Mouse (Mus musculus): Measurements from ENCODE around the gene Prex1. TPM values are rescaled to one million over a fixed set of nuclear protein-coding genes. Genes with fewer than 3 reads are reported as not detected.
A peak's percentile ranks its signal among the peaks of the same experiment; 100 is the strongest.
"Not testable (repeated sequence)": the region's sequence is repeated elsewhere in the genome, so short reads cannot be mapped to it uniquely, and the experiment has no call there.

Gene Prex1
- total and polyA plus RNA-seq, 3 experiments: 5.5 to 19.5 (median 18.5) TPM

- no peak for TF ChIP-seq MEF2A (IDR thresholded peaks at IDR 0.05; ENCODE audit: borderline replicate concordance, low read depth, low read length)
- no peak for TF ChIP-seq JUN (IDR thresholded peaks at IDR 0.05; ENCODE audit: insufficient read depth, low read depth, low read length)
- TF ChIP-seq CTCF (conservative IDR thresholded peaks at IDR 0.05 in 1 of 2, IDR thresholded peaks at IDR 0.05 in 1 of 2; ENCODE audit: low read depth in 2 of 2, low read length in 2 of 2): no peak
- peak; percentile 97 for TF ChIP-seq TBP (conservative IDR thresholded peaks at IDR 0.05; ENCODE audit: low read depth, low read length)
- TF ChIP-seq USF1 (IDR thresholded peaks at IDR 0.05; ENCODE audit: low read depth, low read length): no peak
- no peak for TF ChIP-seq RCOR1 (conservative IDR thresholded peaks at IDR 0.05; ENCODE audit: low read depth, low read length)
- no peak for TF ChIP-seq SIN3A (IDR thresholded peaks at IDR 0.05; ENCODE audit: low read length)
- TF ChIP-seq HCFC1 (IDR thresholded peaks at IDR 0.05; ENCODE audit: low read depth, low read length): no peak
These were observed 37.1 kb upstream of the Prex1 start (continued) for GRCm38 (mm10) chr2:166750620-166751191.

GRCm38 (mm10) chr2:166746261-166746913 is 32.8 kb upstream of the Prex1 start:
- TF ChIP-seq BHLHE40 (IDR thresholded peaks at IDR 0.05; ENCODE audit: low read depth, low read length) (peak; percentile 55; the same call in 1 of the 2 replicates), USF1 (IDR thresholded peaks at IDR 0.05; ENCODE audit: low read depth, low read length) (peak; percentile 46), CHD2 (IDR thresholded peaks at IDR 0.05; ENCODE audit: low read length) (peak; percentile 54; the same call in 1 of the 2 replicates)
- in situ Hi-C loops (cut with MboI; ENCODE audit: low pct_ligation_motif_present, low pct_unique_long_range_greater_than_20kb, low sequenced_read_pairs): not testable (repeated sequence)

GRCm38 (mm10) chr2:166745849-166746248 is 32.2 kb upstream of the Prex1 start:
- in situ Hi-C loops (cut with MboI; ENCODE audit: low pct_ligation_motif_present, low pct_unique_long_range_greater_than_20kb, low sequenced_read_pairs): no loop called here
- peak; percentile 83 for DNase-seq (ENCODE audit: extremely low read depth)
- dilution Hi-C loops (cut with MboI; ENCODE audit: extremely low pct_ligation_motif_present, extremely low pct_unique_long_range_greater_than_20kb, low sequenced_read_pairs): no loop called here
- Histone ChIP-seq H3K4me2 (ENCODE audit: insufficient read depth, low read depth, poor library complexity, severe bottlenecking) (peak overlapping the region; percentile 24; the same call in 1 of the 2 replicates), H3K4me1 (ENCODE audit: control insufficient read depth in 1 of 2, insufficient read depth in 2 of 2) (peaks cover 29 to 74% of the 10 kb centered on the region in 2 experiments), H3K27me3 (replicated peaks) (no peaks in the 10 kb centered on the region), H3K36me3 (replicated peaks in 1 of 2; ENCODE audit: control insufficient read depth in 1 of 2, insufficient read depth in 1 of 2, low read length in 1 of 2) (no peaks in the 10 kb centered on the region), H3K9me3 (replicated peaks; ENCODE audit: low read length) (no peaks in the 10 kb centered on the region), H3K27ac (ENCODE audit: insufficient read depth, low read depth) (peak overlapping the region; percentile 7), H3K9ac (ENCODE audit: insufficient read depth, low read depth) (no peak overlapping the region), H3K79me2 (replicated peaks; ENCODE audit: control insufficient read depth, extremely low read depth, insufficient read depth, poor library complexity, severe bottlenecking) (no peaks in the 10 kb centered on the region), H3K4me3 (replicated peaks in 1 of 3; ENCODE audit: low read depth in 2 of 3, low read length in 2 of 3, poor library complexity in 1 of 3) (peak overlapping the region in 1 of 3 experiments; percentile 4)
- TF ChIP-seq NELFE (IDR thresholded peaks at IDR 0.05; ENCODE audit: low read depth, low read length): 0 out of 2 replicates have a peak, but pooled peaks have one; percentile 19
- peak; percentile 70 for TF ChIP-seq IRF4 (IDR thresholded peaks at IDR 0.05; ENCODE audit: low read depth, low read length)
- 0 out of 2 replicates have a peak, but pooled peaks have one; percentile 49 for TF ChIP-seq MAX (IDR thresholded peaks at IDR 0.05; ENCODE audit: low read length)
- peak; percentile 31; the same call in 1 of the 2 replicates for TF ChIP-seq SIN3A (IDR thresholded peaks at IDR 0.05; ENCODE audit: low read length)
- TF ChIP-seq ELF1 (IDR thresholded peaks at IDR 0.05; ENCODE audit: low read depth, low read length): peak; percentile 49; the same call in 1 of the 2 replicates
- peak; percentile 80 for TF ChIP-seq BHLHE40 (IDR thresholded peaks at IDR 0.05; ENCODE audit: low read depth, low read length)
- no peak for TF ChIP-seq USF1 (IDR thresholded peaks at IDR 0.05; ENCODE audit: low read depth, low read length)
- peak; percentile 67 for TF ChIP-seq EP300 (IDR thresholded peaks at IDR 0.05; ENCODE audit: low read length)
- peak; percentile 17; the same call in 1 of the 2 replicates for TF ChIP-seq SMC3 (IDR thresholded peaks at IDR 0.05; ENCODE audit: low read depth, low read length)
- TF ChIP-seq TBP (conservative IDR thresholded peaks at IDR 0.05; ENCODE audit: low read depth, low read length): no peak
- peak; percentile 84 for TF ChIP-seq CHD2 (IDR thresholded peaks at IDR 0.05; ENCODE audit: low read length)
- TF ChIP-seq MEF2A (IDR thresholded peaks at IDR 0.05; ENCODE audit: borderline replicate concordance, low read depth, low read length): peak; percentile 78
- TF ChIP-seq POLR2AphosphoS2 (IDR thresholded peaks at IDR 0.05; ENCODE audit: low read depth, low read length): no peak
- TF ChIP-seq RAD21 (IDR thresholded peaks at IDR 0.05; ENCODE audit: low read depth, low read length): peak; percentile 2; the same call in 1 of the 2 replicates
- TF ChIP-seq USF2 (conservative IDR thresholded peaks at IDR 0.05; ENCODE audit: low read depth, low read length): no peak
- TF ChIP-seq MAFK (IDR thresholded peaks at IDR 0.05; ENCODE audit: insufficient replicate concordance, low read length): no peak
- TF ChIP-seq MYC (IDR thresholded peaks at IDR 0.05; ENCODE audit: low read depth, low read length): 0 out of 2 replicates have a peak, but pooled peaks have one; percentile 62
- peak; percentile 38; the same call in 1 of the 2 replicates for TF ChIP-seq HCFC1 (IDR thresholded peaks at IDR 0.05; ENCODE audit: low read depth, low read length)
- peak; percentile 60 for TF ChIP-seq ETS1 (conservative IDR thresholded peaks at IDR 0.05; ENCODE audit: low read depth, low read length)
- TF ChIP-seq TCF12 (IDR thresholded peaks at IDR 0.05; ENCODE audit: low read depth, low read length): peak; percentile 75; the same call in 1 of the 2 replicates

More at GRCm38 (mm10) chr2:166746261-166746913, 32.8 kb upstream of the Prex1 start:
- H3K36me3 ChIP-seq (replicated peaks in 1 of 2; ENCODE audit: control insufficient read depth in 1 of 2, insufficient read depth in 1 of 2, low read length in 1 of 2); dilution Hi-C loops (cut with MboI; ENCODE audit: extremely low pct_ligation_motif_present, extremely low pct_unique_long_range_greater_than_20kb, low sequenced_read_pairs); DNase-seq (ENCODE audit: extremely low read depth); H3K79me2 ChIP-seq (replicated peaks; ENCODE audit: control insufficient read depth, extremely low read depth, insufficient read depth, poor library complexity, severe bottlenecking); H3K9me3 ChIP-seq (replicated peaks; ENCODE audit: low read length); H3K9ac ChIP-seq (ENCODE audit: insufficient read depth, low read depth); H3K27me3 ChIP-seq (replicated peaks); H3K4me3 ChIP-seq (replicated peaks in 1 of 3; ENCODE audit: low read depth in 2 of 3, low read length in 2 of 3, poor library complexity in 1 of 3): not testable (repeated sequence)
- Histone ChIP-seq H3K4me2 (ENCODE audit: insufficient read depth, low read depth, poor library complexity, severe bottlenecking) (peak overlapping the region; percentile 24; the same call in 1 of the 2 replicates), H3K27ac (ENCODE audit: insufficient read depth, low read depth) (peak overlapping the region; percentile 7), H3K4me1 (ENCODE audit: control insufficient read depth in 1 of 2, insufficient read depth in 2 of 2) (peaks cover 25 to 74% of the 10 kb centered on the region in 2 experiments)
